Mouse (Mus musculus) CH12.LX (cell line): ENCODE data around the gene 6030445D17Rik. TPM values are rescaled to one million over a fixed set of nuclear protein-coding genes. Genes with fewer than 3 reads are reported as not detected.

Experiments used
- DNase-seq: peaks from one replicate; pipeline ENCODE4 v3.0.0-alpha.2; 2013; ENCODE audit errors: extremely low read depth
- H3K27ac ChIP-seq: 2 replicates; pipeline ENCODE4 v1.5.1; 2012; ENCODE audit warnings: low read depth, mild to moderate bottlenecking, control low read depth, moderate library complexity; ENCODE audit not compliant: insufficient read depth
- H3K27me3 ChIP-seq: replicated peaks from 2 replicates; pipeline ENCODE3; 2012; ENCODE audit warnings: inconsistent platforms
- H3K36me3 ChIP-seq, 2 experiments: replicated peaks in 1 of 2; 2 replicates each; pipeline versions ENCODE3 to v1.6.1; 2012; ENCODE audit warnings: inconsistent platforms in 1 of 2, low read length in 1 of 2, mild to moderate bottlenecking in 1 of 2, mixed read lengths in 1 of 2, moderate library complexity in 1 of 2; ENCODE audit not compliant: control insufficient read depth in 1 of 2, insufficient read depth in 1 of 2
- H3K4me1 ChIP-seq, 2 experiments: 2 replicates each; pipeline ENCODE4 v1.6.1; 2012; ENCODE audit warnings: inconsistent platforms in 1 of 2, moderate library complexity in 1 of 2; ENCODE audit not compliant: insufficient read depth in 2 of 2, control insufficient read depth in 1 of 2
- H3K4me2 ChIP-seq: 2 replicates; pipeline ENCODE4 v1.6.1; 2012; ENCODE audit warnings: low read depth, mild to moderate bottlenecking, control low read depth; ENCODE audit not compliant: poor library complexity, insufficient read depth, severe bottlenecking
- H3K4me3 ChIP-seq, 3 experiments: fragments of 150-350 bp in 1 of 3; sonication (generic) in 1 of 3; replicated peaks in 1 of 3; 2 replicates each; pipeline versions ENCODE3 to v1.5.1; 2011 to 2012; ENCODE audit warnings: low read depth in 2 of 3, low read length in 2 of 3, mild to moderate bottlenecking in 2 of 3, moderate library complexity in 2 of 3, control low read depth in 1 of 3, improper control_type of control experiment in 1 of 3, inconsistent platforms in 1 of 3, mixed read lengths in 1 of 3; ENCODE audit not compliant: poor library complexity in 1 of 3
- H3K79me2 ChIP-seq: replicated peaks from 2 replicates; pipeline ENCODE4 v1.6.1; 2012; ENCODE audit warnings: mild to moderate bottlenecking, moderate library complexity; ENCODE audit not compliant: control insufficient read depth, poor library complexity, insufficient read depth, severe bottlenecking; ENCODE audit errors: extremely low read depth
- H3K9ac ChIP-seq: 2 replicates; pipeline ENCODE4 v1.6.1; 2012; ENCODE audit warnings: low read depth, mild to moderate bottlenecking, control low read depth, moderate library complexity; ENCODE audit not compliant: insufficient read depth
- H3K9me3 ChIP-seq: replicated peaks from 2 replicates; pipeline ENCODE3; 2012; ENCODE audit warnings: low read length, inconsistent platforms, mixed read lengths
- USF1 ChIP-seq: IDR thresholded peaks from 2 replicates; pipeline ENCODE4 v1.6.1; 2014; ENCODE audit warnings: low read depth, mild to moderate bottlenecking, inconsistent platforms, low read length, improper control_type of control experiment
- USF2 ChIP-seq: conservative IDR thresholded peaks from 2 replicates; pipeline ENCODE4 v1.6.1; 2011; ENCODE audit warnings: low read depth, low read length, improper control_type of control experiment
- dilution Hi-C: fragments of 300-500 bp; cut with MboI; formaldehyde crosslinking; loops from 2 replicates; pipeline ENCODE4 v1.14.3; 2020; ENCODE audit warnings: low sequenced_read_pairs; ENCODE audit not compliant: extremely low pct_unique_long_range_greater_than_20kb, extremely low pct_ligation_motif_present
- in situ Hi-C: fragments of 300-500 bp; cut with MboI; formaldehyde crosslinking; loops from 3 replicates; pipeline ENCODE4 v1.14.3; 2019; ENCODE audit warnings: low sequenced_read_pairs, low pct_ligation_motif_present, low pct_unique_long_range_greater_than_20kb, mixed read lengths
- polyA plus RNA-seq: library from polyadenylated mRNA; unstranded; fragments of >175 nt; gene quantifications from 2 replicates; pipeline ENCODE4 v1.2.1, GENCODE M21; 2012; ENCODE audit warnings: low read depth; ENCODE audit not compliant: insufficient read length
- total RNA-seq, 2 experiments: library from RNA; depleted of rRNA; stranded (reverse); fragments of 300-350 nt in 1 of 2; fragments of >200 nt in 1 of 2; gene quantifications; 2 replicates each; pipeline ENCODE4 v1.2.3; 2012 to 2014

6030445D17Rik gene
- total and polyA plus RNA-seq, 3 experiments, result not detected

GRCm38 (mm10) chr4:136512905-136513304 lies 50.9 kb downstream of the 6030445D17Rik start:
- no peak overlapping the region for H3K4me2 ChIP-seq
- no peaks in the 10 kb centered on the region for H3K4me1 ChIP-seq
- no peak overlapping the region for H3K4me3 ChIP-seq
- peaks cover 2% of the 10 kb centered on the region; the same call in 1 of the 2 replicates for H3K79me2 ChIP-seq
- H3K36me3 ChIP-seq, result no peaks in the 10 kb centered on the region
- H3K9me3 ChIP-seq, result no peaks in the 10 kb centered on the region
- H3K27ac ChIP-seq, result no peak overlapping the region
- TF ChIP-seq USF1 (no peak), USF2 (no peak)
- TF ChIP-seq, all 38 proteins: peak for 0
- DNase-seq, result no peak
- no peak overlapping the region for H3K9ac ChIP-seq
- in situ Hi-C loops (no loop called here), dilution Hi-C loops (no loop called here)
- H3K27me3 ChIP-seq, result no peaks in the 10 kb centered on the region

Other genes starting within 250 kb of the 6030445D17Rik start
- gene Tcea3, start 214.5 kb upstream of the 6030445D17Rik start, total RNA-seq (2012; rRNA removed), result not detected in 2 replicates
- not detected in 2 replicates for gene Tcea3, start 214.5 kb upstream of the 6030445D17Rik start, total RNA-seq (2014; rRNA removed)
- not detected in 2 replicates for gene Tcea3, start 214.5 kb upstream of the 6030445D17Rik start, polyA plus RNA-seq
- gene Zfp46, start 177.6 kb upstream of the 6030445D17Rik start, total RNA-seq (2012; rRNA removed), result 6.6 and 7.2 TPM in 2 replicates
- 3.3 and 4.1 TPM in 2 replicates for gene Zfp46, start 177.6 kb upstream of the 6030445D17Rik start, total RNA-seq (2014; rRNA removed)
- gene Zfp46, start 177.6 kb upstream of the 6030445D17Rik start, polyA plus RNA-seq, result 1.8 and 2.8 TPM in 2 replicates
- gene Hnrnpr, start 151.3 kb upstream of the 6030445D17Rik start, total RNA-seq (2012; rRNA removed), result 65.6 and 86.6 TPM in 2 replicates
- 117 and 137 TPM in 2 replicates for gene Hnrnpr, start 151.3 kb upstream of the 6030445D17Rik start, total RNA-seq (2014; rRNA removed)
- 130 and 183 TPM in 2 replicates for gene Hnrnpr, start 151.3 kb upstream of the 6030445D17Rik start, polyA plus RNA-seq
- gene Htr1d, start 38.7 kb upstream of the 6030445D17Rik start, total RNA-seq (2012; rRNA removed), result not detected in 2 replicates
- gene Htr1d, start 38.7 kb upstream of the 6030445D17Rik start, total RNA-seq (2014; rRNA removed), result not detected in 2 replicates
- gene Htr1d, start 38.7 kb upstream of the 6030445D17Rik start, polyA plus RNA-seq, result not detected in 2 replicates
- 6.1 and 6.9 TPM in 2 replicates for gene Luzp1, start 7.5 kb downstream of the 6030445D17Rik start, total RNA-seq (2012; rRNA removed)
- 4.7 and 5.0 TPM in 2 replicates for gene Luzp1, start 7.5 kb downstream of the 6030445D17Rik start, total RNA-seq (2014; rRNA removed)
- gene Luzp1, start 7.5 kb downstream of the 6030445D17Rik start, polyA plus RNA-seq, result 5.9 and 7.0 TPM in 2 replicates
- 49.6 and 51.3 TPM in 2 replicates for gene Kdm1a, start 140.5 kb downstream of the 6030445D17Rik start, total RNA-seq (2012; rRNA removed)
- gene Kdm1a, start 140.5 kb downstream of the 6030445D17Rik start, total RNA-seq (2014; rRNA removed), result 85.1 and 88.2 TPM in 2 replicates
- gene Kdm1a, start 140.5 kb downstream of the 6030445D17Rik start, polyA plus RNA-seq, result 69.4 and 71.7 TPM in 2 replicates
- gene Tex46, start 148.2 kb downstream of the 6030445D17Rik start, total RNA-seq (2012; rRNA removed), result not detected in 2 replicates
- gene Tex46, start 148.2 kb downstream of the 6030445D17Rik start, total RNA-seq (2014; rRNA removed), result not detected in 2 replicates
- not detected in 2 replicates for gene Tex46, start 148.2 kb downstream of the 6030445D17Rik start, polyA plus RNA-seq
- 0.04 TPM in 1 of 2 replicates, not detected in the other for gene Lactbl1, start 160.4 kb downstream of the 6030445D17Rik start, total RNA-seq (2012; rRNA removed)
- gene Lactbl1, start 160.4 kb downstream of the 6030445D17Rik start, total RNA-seq (2014; rRNA removed), result not detected in 2 replicates
- gene Lactbl1, start 160.4 kb downstream of the 6030445D17Rik start, polyA plus RNA-seq, result not detected in 2 replicates